Mouse (Mus musculus): ENCODE data around the gene Eng.

DNA sequence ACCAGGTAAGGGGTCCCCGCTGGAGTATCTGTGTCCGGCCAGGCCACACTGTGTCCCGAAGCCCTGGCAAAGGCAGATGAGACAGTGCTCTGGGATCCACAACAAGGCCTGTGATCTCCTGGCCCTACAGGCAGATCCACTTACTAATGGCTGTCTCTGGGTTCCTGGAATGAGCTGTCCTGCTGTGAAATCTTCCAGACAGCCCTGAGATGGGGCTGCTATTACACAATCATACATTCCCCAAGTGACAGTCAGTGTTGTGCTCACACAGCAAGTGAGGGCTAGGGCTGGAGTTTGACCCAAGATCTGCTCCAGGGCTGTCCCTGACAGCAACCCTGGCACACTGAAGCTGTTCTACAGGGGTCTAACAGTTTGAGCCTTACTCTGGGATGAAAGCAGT is 39.4 kb downstream of the Eng start:
- TF ChIP-seq CTCF (IDR thresholded peaks at IDR 0.05; ENCODE audit: borderline replicate concordance, insufficient read depth, low read depth, low read length) = no peak
- no peak for TF ChIP-seq POLR2A (IDR thresholded peaks at IDR 0.05; ENCODE audit: borderline replicate concordance, insufficient read depth, low read length)
